Mouse (Mus musculus): ENCODE measurements at regions not wholly inside any gene's neighbourhood (a gene's known extent, or its start where the extent isn't known, plus 50 kb on each side); places are given as distances from the start of the nearest gene placed in this dataset.

DNA sequence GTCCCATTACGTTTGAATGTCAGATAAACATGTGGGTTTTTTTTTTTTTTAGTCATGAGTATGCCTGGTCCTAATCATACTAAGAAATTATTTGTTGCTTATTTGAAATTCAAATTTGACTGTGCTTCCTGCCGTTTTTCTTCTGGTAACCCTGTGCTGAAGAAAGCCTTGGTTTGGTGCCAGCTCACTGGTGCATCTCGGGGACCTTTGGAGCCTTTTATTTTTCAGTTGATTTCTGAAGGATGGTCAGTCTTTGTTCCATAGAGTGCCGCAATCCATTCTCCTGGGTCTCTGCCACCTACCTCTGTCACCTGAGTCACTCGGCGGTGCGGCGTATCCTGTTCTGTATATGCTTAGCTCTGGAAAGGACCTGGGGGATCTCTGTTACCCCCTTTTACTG is 158.9 kb upstream of the Id4 start:
- Histone ChIP-seq H3K36me3 (ENCODE audit: control insufficient read depth, insufficient read depth, low read length) (no peaks in the 10 kb centered on the region), H3K9me3 (ENCODE audit: control insufficient read depth, low read length) (no peaks in the 10 kb centered on the region), H3K4me3 (ENCODE audit: low read depth, low read length) (no peak overlapping the region), H3K4me2 (ENCODE audit: low read depth, low read length) (no peak overlapping the region), H3K4me1 (ENCODE audit: control insufficient read depth, insufficient read depth, low read length) (0 out of 2 replicates have a peak, but pooled peaks cover 8% of the 10 kb centered on the region), H3K27ac (ENCODE audit: low read depth, low read length) (peak overlapping the region; percentile 40; the same call in 1 of the 2 replicates), H3K27me3 (ENCODE audit: control insufficient read depth, insufficient read depth, low read length) (no peaks in the 10 kb centered on the region), H3K9ac (replicated peaks; ENCODE audit: low read depth, low read length) (no peak overlapping the region)
- no peak for ATAC-seq (ENCODE audit: low read depth)
- WGBS = 61% methylated on average over 8 of the region's 8 CpGs

DNA sequence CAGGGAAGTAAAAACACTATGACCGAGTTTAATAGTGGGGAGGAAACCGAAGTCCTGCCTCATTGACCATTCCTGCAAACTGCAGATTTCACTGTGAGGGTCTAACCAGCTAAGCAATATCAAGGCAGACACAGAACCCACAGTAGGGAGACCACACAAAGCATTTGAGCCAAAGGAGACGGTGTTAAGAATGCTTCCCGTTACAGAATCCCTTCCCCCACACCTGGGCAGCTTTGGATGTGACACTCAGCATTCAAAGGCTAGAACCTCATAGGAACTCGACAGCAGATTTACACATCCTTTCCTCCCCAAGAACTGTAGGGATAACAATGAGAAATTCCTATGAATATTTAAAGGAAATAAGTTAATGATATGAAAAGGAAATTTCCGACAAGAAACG is 158.5 kb upstream of the Id4 start:
- Histone ChIP-seq H3K4me1 (ENCODE audit: control insufficient read depth, insufficient read depth, low read length) (0 out of 2 replicates have a peak, but pooled peaks cover 8% of the 10 kb centered on the region), H3K9ac (replicated peaks; ENCODE audit: low read depth, low read length) (no peak overlapping the region), H3K27me3 (ENCODE audit: control insufficient read depth, insufficient read depth, low read length) (no peaks in the 10 kb centered on the region), H3K4me3 (ENCODE audit: low read depth, low read length) (no peak overlapping the region), H3K36me3 (ENCODE audit: control insufficient read depth, insufficient read depth, low read length) (no peaks in the 10 kb centered on the region), H3K4me2 (ENCODE audit: low read depth, low read length) (no peak overlapping the region), H3K27ac (ENCODE audit: low read depth, low read length) (peak overlapping the region; percentile 40; the same call in 1 of the 2 replicates), H3K9me3 (ENCODE audit: control insufficient read depth, low read length) (no peaks in the 10 kb centered on the region)
- WGBS = 50% methylated on average over 7 of the region's 7 CpGs
- ATAC-seq (ENCODE audit: low read depth) = no peak

DNA sequence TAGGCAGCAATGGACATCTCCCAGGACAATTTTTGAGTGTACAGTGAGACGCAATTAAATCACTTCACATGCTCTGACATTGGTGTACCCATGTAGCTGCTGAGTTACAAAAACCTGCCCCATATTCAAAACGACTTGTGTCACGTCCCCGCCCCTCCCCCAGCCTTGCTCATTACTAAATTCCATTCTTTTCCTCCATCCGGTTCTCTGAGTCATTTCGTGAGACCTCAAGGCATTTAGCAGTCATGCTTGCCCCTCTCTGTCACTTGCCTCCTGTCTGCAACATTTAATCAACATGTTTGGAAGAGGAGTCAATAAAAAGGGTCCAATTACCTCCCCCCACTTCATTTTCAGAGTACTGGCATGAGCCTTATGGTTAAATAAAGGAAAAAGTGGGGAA is 156.3 kb upstream of the Id4 start:
- Histone ChIP-seq H3K36me3 (ENCODE audit: control insufficient read depth, insufficient read depth, low read length) (no peaks in the 10 kb centered on the region), H3K4me2 (ENCODE audit: low read depth, low read length) (no peak overlapping the region), H3K4me3 (ENCODE audit: low read depth, low read length) (no peak overlapping the region), H3K27ac (ENCODE audit: low read depth, low read length) (no peak overlapping the region), H3K4me1 (ENCODE audit: control insufficient read depth, insufficient read depth, low read length) (0 out of 2 replicates have a peak, but pooled peaks cover 8% of the 10 kb centered on the region), H3K27me3 (ENCODE audit: control insufficient read depth, insufficient read depth, low read length) (no peaks in the 10 kb centered on the region), H3K9ac (replicated peaks; ENCODE audit: low read depth, low read length) (no peak overlapping the region), H3K9me3 (ENCODE audit: control insufficient read depth, low read length) (no peaks in the 10 kb centered on the region)
- WGBS = 61% methylated on average over 6 of the region's 6 CpGs
- no peak for ATAC-seq (ENCODE audit: low read depth)

DNA sequence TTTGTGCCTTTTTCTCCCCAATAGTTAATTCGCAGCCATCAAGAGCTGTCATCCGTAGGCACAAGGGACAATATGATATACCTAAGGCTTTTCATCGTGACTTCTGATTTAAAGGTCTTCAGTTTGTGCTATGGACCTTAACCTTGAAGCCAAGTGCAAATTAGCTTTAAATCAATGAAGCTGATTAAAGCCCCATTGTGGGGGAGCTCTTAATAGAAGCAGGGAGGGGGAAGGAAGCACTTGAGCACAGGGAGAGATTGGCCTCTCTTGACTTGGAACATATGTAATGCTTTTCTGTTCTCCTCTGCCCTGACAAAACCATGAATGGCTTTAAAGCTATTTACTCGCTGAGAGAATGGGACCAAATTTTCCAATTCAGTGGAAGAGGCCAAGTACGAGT is 154.1 kb upstream of the Id4 start:
- no peaks in the 10 kb centered on the region for H3K36me3 ChIP-seq (ENCODE audit: control insufficient read depth, insufficient read depth, low read length)
- no peak for ATAC-seq (ENCODE audit: low read depth)
- H3K27me3 ChIP-seq (ENCODE audit: control insufficient read depth, insufficient read depth, low read length) = no peaks in the 10 kb centered on the region
- H3K4me1 ChIP-seq (ENCODE audit: control insufficient read depth, insufficient read depth, low read length) = 0 out of 2 replicates have a peak, but pooled peaks cover 8% of the 10 kb centered on the region
- no peaks in the 10 kb centered on the region for H3K9me3 ChIP-seq (ENCODE audit: control insufficient read depth, low read length)
- no peak overlapping the region for H3K4me3 ChIP-seq (ENCODE audit: low read depth, low read length)
- H3K4me2 ChIP-seq (ENCODE audit: low read depth, low read length) = no peak overlapping the region; the same call in 1 of the 2 replicates
- H3K9ac ChIP-seq (replicated peaks; ENCODE audit: low read depth, low read length) = no peak overlapping the region
- H3K27ac ChIP-seq (ENCODE audit: low read depth, low read length) = no peak overlapping the region; the same call in 1 of the 2 replicates
- WGBS = 23% methylated on average over 5 of the region's 5 CpGs

DNA sequence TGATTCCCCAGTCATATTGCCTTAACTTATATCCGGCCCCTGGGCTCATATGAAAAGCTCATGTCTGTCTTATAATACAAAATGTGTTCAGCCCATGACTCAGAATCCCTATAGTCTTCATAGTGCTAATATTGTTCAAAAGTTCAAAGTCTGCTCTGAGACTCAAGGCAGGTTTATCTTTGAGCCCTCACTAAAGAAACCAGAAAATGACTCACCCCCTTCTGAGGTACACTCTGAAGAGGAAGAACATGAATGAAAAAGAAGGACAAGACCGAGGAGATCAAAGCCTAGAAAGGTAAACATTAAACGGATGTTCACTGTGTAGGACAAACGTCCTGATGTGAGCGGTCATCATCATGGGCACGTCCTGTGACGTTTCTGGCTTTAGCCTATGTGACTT is 145.1 kb upstream of the Id4 start:
- H3K4me3 ChIP-seq (ENCODE audit: low read depth, low read length) = no peak overlapping the region
- H3K36me3 ChIP-seq (ENCODE audit: control insufficient read depth, insufficient read depth, low read length) = no peaks in the 10 kb centered on the region
- H3K27ac ChIP-seq (ENCODE audit: low read depth, low read length) = no peak overlapping the region
- H3K4me2 ChIP-seq (ENCODE audit: low read depth, low read length) = no peak overlapping the region
- 83% methylated on average over 7 of the region's 7 CpGs for WGBS
- ATAC-seq (ENCODE audit: low read depth) = no peak
- H3K9ac ChIP-seq (replicated peaks; ENCODE audit: low read depth, low read length) = no peak overlapping the region
- no peaks in the 10 kb centered on the region for H3K4me1 ChIP-seq (ENCODE audit: control insufficient read depth, insufficient read depth, low read length)
- no peaks in the 10 kb centered on the region for H3K27me3 ChIP-seq (ENCODE audit: control insufficient read depth, insufficient read depth, low read length)
- peaks cover 4% of the 10 kb centered on the region; the same call in 1 of the 2 replicates for H3K9me3 ChIP-seq (ENCODE audit: control insufficient read depth, low read length)

DNA sequence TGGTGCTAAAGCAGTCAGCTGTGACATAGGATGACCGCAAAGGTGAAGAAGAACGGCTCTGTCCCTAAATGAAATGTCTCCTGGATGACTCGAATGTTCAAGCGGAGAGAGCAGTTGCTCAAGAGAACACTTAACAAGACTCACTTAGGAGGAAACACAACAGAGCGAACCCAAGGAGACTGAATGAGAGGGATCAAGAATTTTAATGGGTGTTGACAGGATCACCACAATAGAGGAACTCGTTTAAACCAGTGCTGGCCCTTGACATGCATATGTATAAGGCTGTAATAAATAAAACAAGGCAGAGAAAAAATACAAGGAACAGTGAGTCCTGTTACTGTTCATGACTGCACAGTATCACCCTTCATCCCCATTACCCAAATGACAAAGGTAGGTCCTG is 134.4 kb upstream of the Id4 start:
- Histone ChIP-seq H3K36me3 (ENCODE audit: control insufficient read depth, insufficient read depth, low read length) (no peaks in the 10 kb centered on the region), H3K4me2 (ENCODE audit: low read depth, low read length) (no peak overlapping the region), H3K9ac (replicated peaks; ENCODE audit: low read depth, low read length) (no peak overlapping the region), H3K27ac (ENCODE audit: low read depth, low read length) (no peak overlapping the region), H3K9me3 (ENCODE audit: control insufficient read depth, low read length) (no peaks in the 10 kb centered on the region), H3K27me3 (ENCODE audit: control insufficient read depth, insufficient read depth, low read length) (no peaks in the 10 kb centered on the region), H3K4me3 (ENCODE audit: low read depth, low read length) (no peak overlapping the region), H3K4me1 (ENCODE audit: control insufficient read depth, insufficient read depth, low read length) (peaks cover 5% of the 10 kb centered on the region; the same call in 1 of the 2 replicates)
- ATAC-seq (ENCODE audit: low read depth) = peak; percentile 60
- 16% methylated on average over 6 of the region's 6 CpGs for WGBS

DNA sequence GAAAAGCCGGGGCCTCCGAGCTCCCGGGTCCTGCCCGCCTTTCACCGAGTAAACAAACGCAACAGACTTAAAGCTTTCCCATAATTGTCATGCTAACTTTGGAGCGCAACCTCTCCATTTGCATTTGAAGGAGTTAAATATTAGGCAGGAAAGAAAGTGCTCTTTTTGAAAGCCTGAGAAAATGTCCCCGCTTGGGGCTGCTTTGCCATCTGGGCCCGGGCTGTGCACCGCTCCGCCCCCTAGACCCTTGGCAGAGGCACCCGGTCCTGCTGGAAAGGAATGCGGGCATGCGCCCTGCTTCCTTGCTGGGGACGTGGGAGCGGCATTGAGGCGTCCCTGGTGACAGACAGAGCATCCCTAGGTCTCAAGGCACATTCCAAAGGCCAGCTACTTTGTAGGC is 130.3 kb upstream of the Id4 start:
- no peaks in the 10 kb centered on the region for H3K9me3 ChIP-seq (ENCODE audit: control insufficient read depth, low read length)
- H3K36me3 ChIP-seq (ENCODE audit: control insufficient read depth, insufficient read depth, low read length) = no peaks in the 10 kb centered on the region
- ATAC-seq (ENCODE audit: low read depth) = peak; percentile 89
- peaks cover 5% of the 10 kb centered on the region; the same call in 1 of the 2 replicates for H3K4me1 ChIP-seq (ENCODE audit: control insufficient read depth, insufficient read depth, low read length)
- no peak overlapping the region for H3K9ac ChIP-seq (replicated peaks; ENCODE audit: low read depth, low read length)
- peak overlapping the region; percentile 2; the same call in 1 of the 2 replicates for H3K4me2 ChIP-seq (ENCODE audit: low read depth, low read length)
- H3K27me3 ChIP-seq (ENCODE audit: control insufficient read depth, insufficient read depth, low read length) = no peaks in the 10 kb centered on the region
- WGBS = 1% methylated on average over 17 of the region's 17 CpGs
- no peak overlapping the region for H3K4me3 ChIP-seq (ENCODE audit: low read depth, low read length)
- H3K27ac ChIP-seq (ENCODE audit: low read depth, low read length) = no peak overlapping the region

DNA sequence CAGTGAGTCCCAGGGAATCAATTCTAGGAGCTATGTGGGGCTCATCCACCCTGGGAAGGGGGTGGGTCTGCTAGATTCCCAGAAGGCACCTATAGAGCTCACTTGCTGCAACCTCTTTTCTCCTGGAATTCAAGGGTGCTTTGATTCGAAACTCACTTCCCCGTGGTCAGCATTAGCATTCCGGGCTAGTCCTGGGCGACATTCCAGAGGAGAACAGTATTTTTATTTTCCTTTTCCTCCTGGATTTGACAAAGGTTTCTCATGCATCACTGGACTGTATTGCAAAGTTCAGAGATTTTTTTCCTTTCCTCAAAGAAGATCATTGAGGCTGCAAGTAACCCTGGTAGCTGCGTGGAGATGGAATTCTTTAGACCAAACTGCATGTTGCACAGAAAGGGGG is 129.3 kb upstream of the Id4 start:
- Histone ChIP-seq H3K9me3 (ENCODE audit: control insufficient read depth, low read length) (no peaks in the 10 kb centered on the region), H3K4me1 (ENCODE audit: control insufficient read depth, insufficient read depth, low read length) (peaks cover 3% of the 10 kb centered on the region; the same call in 1 of the 2 replicates), H3K36me3 (ENCODE audit: control insufficient read depth, insufficient read depth, low read length) (no peaks in the 10 kb centered on the region), H3K27me3 (ENCODE audit: control insufficient read depth, insufficient read depth, low read length) (no peaks in the 10 kb centered on the region), H3K9ac (replicated peaks; ENCODE audit: low read depth, low read length) (no peak overlapping the region), H3K4me3 (ENCODE audit: low read depth, low read length) (no peak overlapping the region), H3K4me2 (ENCODE audit: low read depth, low read length) (no peak overlapping the region), H3K27ac (ENCODE audit: low read depth, low read length) (peak overlapping the region; percentile 40; the same call in 1 of the 2 replicates)
- WGBS = 15% methylated on average over 5 of the region's 5 CpGs
- no peak for ATAC-seq (ENCODE audit: low read depth)

DNA sequence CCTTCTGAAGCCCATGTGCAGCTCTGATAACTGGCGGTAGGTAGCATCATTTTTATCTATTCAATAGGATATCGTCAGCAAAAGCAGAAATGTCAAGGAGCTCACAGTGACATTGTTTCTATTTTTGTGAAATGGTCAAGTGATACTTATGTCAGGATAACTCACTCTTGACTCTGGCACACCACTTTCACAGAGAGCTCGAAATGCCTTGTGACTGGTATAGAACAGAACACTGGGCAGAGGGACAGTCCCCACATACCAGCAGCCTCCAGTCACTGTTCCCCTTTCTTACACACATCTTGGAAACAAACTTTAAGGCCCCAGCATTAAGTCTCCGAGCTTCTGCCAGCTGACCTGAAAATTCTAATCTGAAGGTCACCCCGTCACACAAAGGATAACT is 115.1 kb upstream of the Id4 start:
- 87% methylated on average over 5 of the region's 5 CpGs for WGBS
- Histone ChIP-seq H3K9ac (replicated peaks; ENCODE audit: low read depth, low read length) (no peak overlapping the region), H3K4me1 (ENCODE audit: control insufficient read depth, insufficient read depth, low read length) (no peaks in the 10 kb centered on the region), H3K27me3 (ENCODE audit: control insufficient read depth, insufficient read depth, low read length) (no peaks in the 10 kb centered on the region), H3K4me2 (ENCODE audit: low read depth, low read length) (no peak overlapping the region), H3K4me3 (ENCODE audit: low read depth, low read length) (no peak overlapping the region), H3K27ac (ENCODE audit: low read depth, low read length) (no peak overlapping the region), H3K9me3 (ENCODE audit: control insufficient read depth, low read length) (no peaks in the 10 kb centered on the region), H3K36me3 (ENCODE audit: control insufficient read depth, insufficient read depth, low read length) (no peaks in the 10 kb centered on the region)
- no peak for ATAC-seq (ENCODE audit: low read depth)

All from neural tube, embryonic 14.5 days (tissue).